Mouse (Mus musculus): ENCODE measurements around the gene Sncg. TPM values are rescaled to one million over a fixed set of nuclear protein-coding genes. Genes with fewer than 3 reads are reported as not detected.
A peak's percentile ranks its signal among the peaks of the same experiment; 100 is the strongest.

Gene Sncg
- total and polyA plus RNA-seq, 3 experiments: 0.27 TPM; not detected in 2

DNA sequence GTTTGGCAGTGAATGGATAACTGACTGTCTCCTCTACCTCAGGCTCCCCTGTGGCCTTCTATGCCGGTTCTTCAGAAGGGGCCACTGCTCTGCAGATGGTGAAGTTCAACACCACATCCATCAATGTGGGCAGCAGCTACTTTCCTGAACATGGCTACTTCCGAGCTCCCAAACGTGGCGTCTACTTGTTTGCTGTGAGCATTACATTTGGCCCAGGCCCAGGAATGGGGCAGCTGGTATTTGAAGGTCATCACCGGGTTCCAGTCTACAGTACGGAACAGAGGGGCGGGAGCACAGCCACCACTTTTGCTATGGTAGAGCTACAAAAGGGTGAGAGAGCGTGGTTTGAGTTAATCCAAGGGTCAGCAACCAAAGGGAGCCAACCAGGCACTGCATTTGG lies 28.3 kb upstream of the Sncg start:
- Histone ChIP-seq H3K9me3 (replicated peaks) (no peaks in the 10 kb centered on the region), H3K36me3 (replicated peaks) (no peaks in the 10 kb centered on the region), H3K4me1 (ENCODE audit: insufficient read depth, low read depth, low read length) (no peaks in the 10 kb centered on the region), H3K27me3 (ENCODE audit: insufficient read depth, low read length) (peaks cover 4% of the 10 kb centered on the region), H3K4me3 (ENCODE audit: low read depth, low read length) (no peak overlapping the region)
- ATAC-seq (ENCODE audit: extremely low read depth, insufficient number of reproducible peaks, low FRiP score, poor library complexity, severe bottlenecking): no peak
- TF ChIP-seq GATA1 (IDR thresholded peaks at IDR 0.05; ENCODE audit: borderline replicate concordance, low read length) (no peak), POLR2AphosphoS5 (IDR thresholded peaks at IDR 0.05; ENCODE audit: insufficient replicate concordance, low read depth, low read length) (no peak), TAL1 (conservative IDR thresholded peaks at IDR 0.05; ENCODE audit: low read depth, low read length) (no peak), CTCF (IDR thresholded peaks at IDR 0.05; ENCODE audit: low read depth, low read length) (no peak), GATA2 (IDR thresholded peaks at IDR 0.05; ENCODE audit: borderline replicate concordance, low read depth, low read length) (no peak)
- no peak for DNase-seq (ENCODE audit: low spot score)

DNA sequence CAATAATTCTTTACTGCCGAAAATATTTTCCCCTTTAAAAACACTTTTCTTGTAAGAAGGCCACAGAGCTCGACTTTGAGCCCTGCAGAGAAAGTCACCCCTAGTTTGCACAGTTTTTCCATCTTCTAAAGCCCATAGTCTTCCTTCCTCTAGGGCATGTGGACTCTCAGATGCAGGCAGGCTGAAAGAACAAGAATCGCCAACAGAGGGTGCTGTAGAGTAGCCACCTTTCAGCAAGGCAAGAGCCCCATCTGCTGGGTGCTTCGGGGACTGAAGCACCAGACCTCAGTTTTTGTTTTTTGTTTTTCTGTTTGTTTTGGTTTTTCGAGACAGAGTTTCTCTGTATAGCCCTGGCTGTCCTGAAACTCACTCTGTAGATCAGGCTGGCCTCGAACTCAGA lies 26.5 kb upstream of the Sncg start:
- H3K9me3 ChIP-seq (replicated peaks): no peaks in the 10 kb centered on the region
- H3K4me1 ChIP-seq (ENCODE audit: insufficient read depth, low read depth, low read length): no peaks in the 10 kb centered on the region
- TF ChIP-seq TAL1 (conservative IDR thresholded peaks at IDR 0.05; ENCODE audit: low read depth, low read length) (no peak), GATA1 (IDR thresholded peaks at IDR 0.05; ENCODE audit: borderline replicate concordance, low read length) (no peak), CTCF (IDR thresholded peaks at IDR 0.05; ENCODE audit: low read depth, low read length) (peak; percentile 81)
- DNase-seq (ENCODE audit: low spot score) (peak; percentile 52), ATAC-seq (ENCODE audit: extremely low read depth, insufficient number of reproducible peaks, low FRiP score, poor library complexity, severe bottlenecking) (no peak)
- no peaks in the 10 kb centered on the region for H3K36me3 ChIP-seq (replicated peaks)
- H3K4me3 ChIP-seq (ENCODE audit: low read depth, low read length): no peak overlapping the region
- peaks cover 4% of the 10 kb centered on the region; the same call in 1 of the 2 replicates for H3K27me3 ChIP-seq (ENCODE audit: insufficient read depth, low read length)

DNA sequence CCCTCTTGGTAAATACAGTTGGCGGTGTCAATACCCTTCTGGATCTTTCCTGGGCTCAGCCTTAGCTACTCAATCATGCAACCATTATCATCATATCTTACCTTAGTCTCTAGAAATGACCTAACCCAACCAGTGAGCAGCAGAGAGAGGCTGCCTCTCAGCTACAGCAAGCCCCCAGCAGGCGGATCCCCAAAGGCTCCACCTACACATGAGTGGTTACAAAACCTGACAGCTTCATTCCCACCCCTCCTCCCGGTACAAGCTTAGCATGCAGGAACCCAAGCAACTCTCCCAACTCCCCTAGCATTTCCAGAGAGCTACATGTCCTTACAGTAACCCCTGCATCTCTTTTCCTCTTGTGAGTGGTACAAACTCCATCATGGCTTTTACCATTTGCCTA lies 25.4 kb upstream of the Sncg start:
- TF ChIP-seq POLR2AphosphoS5 (IDR thresholded peaks at IDR 0.05; ENCODE audit: insufficient replicate concordance, low read depth, low read length): no peak
- no peak for TF ChIP-seq TAL1 (conservative IDR thresholded peaks at IDR 0.05; ENCODE audit: low read depth, low read length)
- no peak for TF ChIP-seq CTCF (IDR thresholded peaks at IDR 0.05; ENCODE audit: low read depth, low read length)
- DNase-seq (ENCODE audit: low spot score) (no peak), ATAC-seq (ENCODE audit: extremely low read depth, insufficient number of reproducible peaks, low FRiP score, poor library complexity, severe bottlenecking) (no peak)

DNA sequence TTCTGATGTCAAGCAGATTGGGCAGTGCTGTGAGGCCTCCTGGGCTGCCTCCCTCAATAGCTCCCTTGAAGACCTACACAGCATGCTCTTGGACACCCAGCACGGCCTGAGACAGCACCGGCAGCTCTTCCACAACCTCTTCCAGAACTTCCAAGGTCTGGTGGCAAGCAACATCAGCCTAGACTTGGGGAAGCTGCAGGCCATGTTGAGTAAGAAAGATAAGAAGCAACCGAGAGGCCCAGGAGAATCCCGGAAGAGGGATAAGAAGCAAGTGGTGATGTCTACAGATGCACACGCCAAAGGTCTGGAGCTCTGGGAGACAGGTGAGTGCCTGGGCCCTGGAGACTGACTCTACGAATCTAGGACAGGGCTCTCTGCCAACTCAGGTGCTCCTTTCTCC lies 24.7 kb upstream of the Sncg start:
- Histone ChIP-seq H3K9me3 (replicated peaks) (no peaks in the 10 kb centered on the region), H3K4me3 (ENCODE audit: low read depth, low read length) (no peak overlapping the region), H3K36me3 (replicated peaks) (no peaks in the 10 kb centered on the region), H3K27me3 (ENCODE audit: insufficient read depth, low read length) (peaks cover 4% of the 10 kb centered on the region; the same call in 1 of the 2 replicates), H3K4me1 (ENCODE audit: insufficient read depth, low read depth, low read length) (no peaks in the 10 kb centered on the region)
- TF ChIP-seq CTCF (IDR thresholded peaks at IDR 0.05; ENCODE audit: low read depth, low read length) (no peak), GATA1 (IDR thresholded peaks at IDR 0.05; ENCODE audit: borderline replicate concordance, low read length) (no peak), POLR2AphosphoS5 (IDR thresholded peaks at IDR 0.05; ENCODE audit: insufficient replicate concordance, low read depth, low read length) (no peak), GATA2 (IDR thresholded peaks at IDR 0.05; ENCODE audit: borderline replicate concordance, low read depth, low read length) (no peak), TAL1 (conservative IDR thresholded peaks at IDR 0.05; ENCODE audit: low read depth, low read length) (no peak)
- DNase-seq (ENCODE audit: low spot score) (no peak), ATAC-seq (ENCODE audit: extremely low read depth, insufficient number of reproducible peaks, low FRiP score, poor library complexity, severe bottlenecking) (no peak)

More for the DNA sequence above, 25.4 kb upstream of the Sncg start:
- Histone ChIP-seq H3K36me3 (replicated peaks) (no peaks in the 10 kb centered on the region), H3K4me1 (ENCODE audit: insufficient read depth, low read depth, low read length) (no peaks in the 10 kb centered on the region), H3K9me3 (replicated peaks) (no peaks in the 10 kb centered on the region), H3K27me3 (ENCODE audit: insufficient read depth, low read length) (peaks cover 4% of the 10 kb centered on the region; the same call in 1 of the 2 replicates), H3K4me3 (ENCODE audit: low read depth, low read length) (no peak overlapping the region)

DNA sequence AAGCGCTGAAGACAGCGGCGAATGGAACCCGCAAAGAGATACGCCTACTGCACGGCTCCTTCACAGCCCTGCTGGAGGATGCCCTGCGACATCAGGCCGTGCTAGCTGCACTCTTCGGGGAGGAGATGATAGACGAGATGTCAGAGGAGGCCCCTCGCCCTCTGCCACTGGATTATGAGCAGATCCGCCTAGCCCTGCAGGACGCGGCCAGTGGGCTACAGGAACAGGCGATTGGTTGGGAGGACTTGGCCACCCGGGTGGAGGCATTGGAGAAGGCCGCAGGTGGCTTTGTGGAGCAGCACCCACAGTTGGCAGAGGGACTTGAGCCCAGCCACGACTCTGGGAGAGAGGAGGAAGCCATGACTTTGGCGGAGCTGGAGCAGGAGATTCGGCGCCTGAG lies 24.3 kb upstream of the Sncg start:
- ATAC-seq (ENCODE audit: extremely low read depth, insufficient number of reproducible peaks, low FRiP score, poor library complexity, severe bottlenecking) (no peak), DNase-seq (ENCODE audit: low spot score) (no peak)
- no peaks in the 10 kb centered on the region for H3K9me3 ChIP-seq (replicated peaks)
- H3K27me3 ChIP-seq (ENCODE audit: insufficient read depth, low read length): peaks cover 4% of the 10 kb centered on the region; the same call in 1 of the 2 replicates
- no peaks in the 10 kb centered on the region for H3K4me1 ChIP-seq (ENCODE audit: insufficient read depth, low read depth, low read length)
- no peaks in the 10 kb centered on the region for H3K36me3 ChIP-seq (replicated peaks)
- no peak overlapping the region for H3K4me3 ChIP-seq (ENCODE audit: low read depth, low read length)
- TF ChIP-seq TAL1 (conservative IDR thresholded peaks at IDR 0.05; ENCODE audit: low read depth, low read length): no peak
- no peak for TF ChIP-seq GATA1 (IDR thresholded peaks at IDR 0.05; ENCODE audit: borderline replicate concordance, low read length)
- no peak for TF ChIP-seq GATA2 (IDR thresholded peaks at IDR 0.05; ENCODE audit: borderline replicate concordance, low read depth, low read length)
- no peak for TF ChIP-seq POLR2AphosphoS5 (IDR thresholded peaks at IDR 0.05; ENCODE audit: insufficient replicate concordance, low read depth, low read length)
- TF ChIP-seq CTCF (IDR thresholded peaks at IDR 0.05; ENCODE audit: low read depth, low read length): no peak

DNA sequence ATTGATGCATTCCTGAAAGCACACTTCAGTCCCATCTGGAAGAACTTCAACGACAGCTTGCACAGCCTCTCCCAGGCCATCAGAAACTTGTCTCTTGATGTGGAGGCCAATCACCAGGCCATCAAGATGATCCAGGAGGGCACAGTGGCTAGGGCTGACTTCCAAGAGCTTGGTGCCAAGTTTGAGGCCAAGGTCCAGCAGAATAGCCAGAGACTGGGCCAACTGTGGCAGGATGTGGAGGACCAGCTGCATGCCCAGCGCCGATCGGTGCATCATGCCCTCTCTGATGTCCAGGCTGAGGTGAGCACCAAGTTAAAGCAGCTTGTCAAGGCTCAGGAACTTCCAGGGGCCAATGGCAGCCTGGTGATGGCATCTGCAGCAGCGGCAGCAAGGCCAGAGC lies 23.3 kb upstream of the Sncg start:
- no peaks in the 10 kb centered on the region; the same call in 1 of the 2 replicates for H3K27me3 ChIP-seq (ENCODE audit: insufficient read depth, low read length)
- no peaks in the 10 kb centered on the region for H3K4me1 ChIP-seq (ENCODE audit: insufficient read depth, low read depth, low read length)
- no peaks in the 10 kb centered on the region for H3K36me3 ChIP-seq (replicated peaks)
- DNase-seq (ENCODE audit: low spot score): no peak
- no peaks in the 10 kb centered on the region for H3K9me3 ChIP-seq (replicated peaks)
- ATAC-seq (ENCODE audit: extremely low read depth, insufficient number of reproducible peaks, low FRiP score, poor library complexity, severe bottlenecking): no peak
- TF ChIP-seq CTCF (IDR thresholded peaks at IDR 0.05; ENCODE audit: low read depth, low read length) (no peak), GATA1 (IDR thresholded peaks at IDR 0.05; ENCODE audit: borderline replicate concordance, low read length) (no peak), POLR2AphosphoS5 (IDR thresholded peaks at IDR 0.05; ENCODE audit: insufficient replicate concordance, low read depth, low read length) (no peak), TAL1 (conservative IDR thresholded peaks at IDR 0.05; ENCODE audit: low read depth, low read length) (no peak), GATA2 (IDR thresholded peaks at IDR 0.05; ENCODE audit: borderline replicate concordance, low read depth, low read length) (no peak)
- no peak overlapping the region for H3K4me3 ChIP-seq (ENCODE audit: low read depth, low read length)

DNA sequence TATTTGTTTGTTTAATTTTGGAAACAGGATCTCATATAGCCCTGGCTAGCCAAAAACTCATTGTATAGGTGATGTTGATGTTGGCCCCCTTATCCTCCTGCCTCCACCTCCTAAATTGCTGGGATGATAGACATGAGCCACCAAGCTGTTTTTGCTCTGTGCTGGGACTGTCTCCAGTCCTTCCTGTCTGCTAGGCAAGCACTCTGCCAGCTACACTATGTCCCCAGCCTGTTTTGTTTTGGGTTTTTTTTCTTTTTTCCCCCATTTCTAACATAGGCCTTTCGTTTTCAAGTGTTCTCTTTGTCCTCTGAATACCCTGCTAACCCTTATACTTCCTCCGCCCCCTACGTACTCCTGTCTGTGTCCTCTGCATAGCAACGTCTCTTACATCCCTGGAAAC lies 18.7 kb upstream of the Sncg start:
- Histone ChIP-seq H3K9me3 (replicated peaks) (no peaks in the 10 kb centered on the region), H3K27me3 (ENCODE audit: insufficient read depth, low read length) (no peaks in the 10 kb centered on the region), H3K4me3 (ENCODE audit: low read depth, low read length) (no peak overlapping the region), H3K36me3 (replicated peaks) (no peaks in the 10 kb centered on the region), H3K4me1 (ENCODE audit: insufficient read depth, low read depth, low read length) (no peaks in the 10 kb centered on the region)
- TF ChIP-seq GATA1 (IDR thresholded peaks at IDR 0.05; ENCODE audit: borderline replicate concordance, low read length) (no peak), GATA2 (IDR thresholded peaks at IDR 0.05; ENCODE audit: borderline replicate concordance, low read depth, low read length) (no peak), TAL1 (conservative IDR thresholded peaks at IDR 0.05; ENCODE audit: low read depth, low read length) (no peak), CTCF (IDR thresholded peaks at IDR 0.05; ENCODE audit: low read depth, low read length) (no peak), POLR2AphosphoS5 (IDR thresholded peaks at IDR 0.05; ENCODE audit: insufficient replicate concordance, low read depth, low read length) (no peak)
- ATAC-seq (ENCODE audit: extremely low read depth, insufficient number of reproducible peaks, low FRiP score, poor library complexity, severe bottlenecking) (no peak), DNase-seq (ENCODE audit: low spot score) (no peak)

Measured in G1E (cell line).